Mouse (Mus musculus) midbrain, embryonic 10.5 days (tissue): ENCODE measurements around the gene Tubgcp2. TPM values are rescaled to one million over a fixed set of nuclear protein-coding genes. Genes with fewer than 3 reads are reported as not detected.

Source experiments
- DNase-seq: peaks from one replicate; pipeline ENCODE4 v3.0.0-alpha.2; 2017; ENCODE audit warnings: low spot score
- H3K27ac ChIP-seq: fragments of 300-500 bp; sonication (generic); replicated peaks from 2 replicates; pipeline ENCODE4 v1.5.1; 2016; ENCODE audit warnings: mild to moderate bottlenecking
- H3K27me3 ChIP-seq: fragments of 300-500 bp; sonication (generic); 2 replicates; pipeline ENCODE4 v1.6.1; 2016; ENCODE audit warnings: low read depth, mild to moderate bottlenecking; ENCODE audit not compliant: poor library complexity, severe bottlenecking
- H3K36me3 ChIP-seq: fragments of 300-500 bp; sonication (generic); 2 replicates; pipeline ENCODE4 v1.6.1; 2016; ENCODE audit warnings: mild to moderate bottlenecking, moderate library complexity
- H3K4me1 ChIP-seq: fragments of 300-500 bp; sonication (generic); 2 replicates; pipeline ENCODE4 v1.6.1; 2016
- H3K4me3 ChIP-seq: fragments of 300-500 bp; sonication (generic); 2 replicates; pipeline ENCODE4 v1.5.1; 2016; ENCODE audit warnings: mild to moderate bottlenecking, moderate library complexity
- H3K9me3 ChIP-seq: fragments of 300-500 bp; sonication (generic); replicated peaks from 2 replicates; pipeline ENCODE4 v1.6.1; 2016; ENCODE audit warnings: mild to moderate bottlenecking
- WGBS: fragments of 180-500 bp; shearing (Covaris S2); methylation state at CpG from one replicate; pipeline ENCODE4 v1.1.7; 2016; 5-methylcytosine and 5-hydroxymethylcytosine counted together
- polyA plus RNA-seq: library from polyadenylated mRNA; unstranded; fragments of >200 nt; fragmentation: Nextera tagmentation; extraction: Ambion mirVana; gene quantifications from 2 replicates; pipeline ENCODE4 v1.2.1, GENCODE M21; 2016

Gene Tubgcp2
- polyA plus RNA-seq, 1 experiment from 2014 or later: 74.0 TPM

DNA sequence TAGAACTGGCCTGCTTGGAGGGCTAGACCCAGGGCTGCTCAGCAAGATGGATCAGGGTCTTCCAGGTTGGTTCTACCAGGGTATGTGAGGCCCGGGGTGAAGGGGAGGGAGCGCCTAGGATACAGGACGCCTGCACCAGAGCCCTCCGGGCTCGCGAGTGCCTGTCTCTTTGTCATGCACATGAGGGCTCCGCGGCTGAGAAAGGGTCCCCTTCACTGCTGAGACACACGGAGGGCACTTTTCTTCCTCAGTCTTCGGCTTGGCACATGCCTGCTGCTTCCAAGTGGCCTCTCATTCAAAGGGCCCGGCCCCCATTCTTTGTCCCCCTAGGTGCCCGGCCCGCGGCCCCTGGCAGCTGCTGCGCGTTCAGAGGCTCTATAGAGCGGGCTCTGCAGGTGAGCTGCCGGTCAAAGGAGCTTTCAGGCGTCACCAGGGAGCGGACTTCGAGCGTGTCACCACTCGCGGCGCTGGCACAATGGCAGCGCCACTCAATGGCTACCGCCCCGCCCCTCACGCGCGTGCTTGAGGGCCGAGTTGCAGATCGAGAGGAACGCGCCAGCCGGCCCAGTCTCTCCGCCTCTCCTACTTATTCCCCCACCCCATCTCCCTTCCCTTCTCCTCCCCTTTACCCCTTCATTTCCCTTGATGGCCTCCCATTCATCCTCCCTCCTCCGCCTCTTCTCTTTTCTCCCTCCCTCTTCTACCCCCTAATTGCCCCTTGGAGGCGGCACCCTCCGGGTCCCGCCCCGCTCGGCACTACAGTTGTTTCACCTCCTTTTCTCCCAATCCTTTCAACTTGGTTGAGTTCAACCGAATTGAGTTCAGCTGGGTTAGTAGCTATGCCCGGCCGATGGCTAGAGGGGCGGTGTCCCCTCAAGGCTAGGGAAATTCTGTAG lies 24.7 kb upstream of the Tubgcp2 start:
- 0% methylated on average over 45 of the region's 47 CpGs for WGBS
- H3K4me3 ChIP-seq: peak overlapping the region; percentile 52
- no peaks in the 10 kb centered on the region for H3K9me3 ChIP-seq
- H3K27ac ChIP-seq: peak overlapping the region; percentile 81
- no peaks in the 10 kb centered on the region for H3K36me3 ChIP-seq
- peaks cover 100% of the 10 kb centered on the region for H3K27me3 ChIP-seq
- peak; percentile 77 for DNase-seq
- H3K4me1 ChIP-seq: peaks cover 77% of the 10 kb centered on the region

GRCm38 (mm10) chr7:140059601-140060000 lies 23.1 kb upstream of the Tubgcp2 start:
- H3K36me3 ChIP-seq: no peaks in the 10 kb centered on the region
- peaks cover 70% of the 10 kb centered on the region for H3K4me1 ChIP-seq
- WGBS: 4% methylated on average over 4 of the region's 4 CpGs
- no peak overlapping the region for H3K27ac ChIP-seq
- H3K9me3 ChIP-seq: no peaks in the 10 kb centered on the region
- DNase-seq: peak; percentile 76
- H3K4me3 ChIP-seq: 0 out of 2 replicates have a peak overlapping the region, but pooled peaks have one; percentile 52
- H3K27me3 ChIP-seq: peaks cover 100% of the 10 kb centered on the region

DNA sequence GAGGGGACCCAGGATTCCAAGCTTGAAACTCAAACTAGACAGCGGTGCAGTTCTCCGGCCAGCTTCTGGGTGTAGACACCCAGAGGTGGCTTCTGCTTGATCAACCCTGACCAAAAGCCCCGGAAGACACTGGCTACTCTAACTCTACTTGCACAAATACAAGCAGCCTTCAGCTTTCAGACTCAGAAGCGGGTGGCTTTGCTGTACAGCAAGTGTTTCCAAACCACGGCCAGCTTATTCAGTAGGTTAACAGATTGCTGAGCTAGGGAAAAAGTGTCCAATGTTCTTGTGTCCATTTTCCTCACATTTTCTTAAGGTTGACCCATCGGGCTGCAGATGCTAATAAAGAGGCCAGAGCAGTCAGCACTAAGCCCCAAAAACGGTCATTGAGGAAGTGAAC lies 22.1 kb upstream of the Tubgcp2 start:
- peaks cover 67% of the 10 kb centered on the region for H3K4me1 ChIP-seq
- no peak for DNase-seq
- peaks cover 100% of the 10 kb centered on the region for H3K27me3 ChIP-seq
- H3K9me3 ChIP-seq: no peaks in the 10 kb centered on the region
- WGBS: 8% methylated on average over 7 of the region's 7 CpGs
- peak overlapping the region; percentile 93 for H3K27ac ChIP-seq
- H3K36me3 ChIP-seq: no peaks in the 10 kb centered on the region
- peak overlapping the region; percentile 56 for H3K4me3 ChIP-seq

GRCm38 (mm10) chr7:140057413-140058407 lies 21.2 kb upstream of the Tubgcp2 start:
- DNase-seq: peak; percentile 91
- no peaks in the 10 kb centered on the region for H3K9me3 ChIP-seq
- WGBS: 2% methylated on average over 53 of the region's 53 CpGs
- H3K36me3 ChIP-seq: no peaks in the 10 kb centered on the region
- H3K27ac ChIP-seq: peak overlapping the region; percentile 93
- H3K4me3 ChIP-seq: peak overlapping the region; percentile 56
- H3K27me3 ChIP-seq: peaks cover 100% of the 10 kb centered on the region
- H3K4me1 ChIP-seq: peaks cover 64% of the 10 kb centered on the region

DNA sequence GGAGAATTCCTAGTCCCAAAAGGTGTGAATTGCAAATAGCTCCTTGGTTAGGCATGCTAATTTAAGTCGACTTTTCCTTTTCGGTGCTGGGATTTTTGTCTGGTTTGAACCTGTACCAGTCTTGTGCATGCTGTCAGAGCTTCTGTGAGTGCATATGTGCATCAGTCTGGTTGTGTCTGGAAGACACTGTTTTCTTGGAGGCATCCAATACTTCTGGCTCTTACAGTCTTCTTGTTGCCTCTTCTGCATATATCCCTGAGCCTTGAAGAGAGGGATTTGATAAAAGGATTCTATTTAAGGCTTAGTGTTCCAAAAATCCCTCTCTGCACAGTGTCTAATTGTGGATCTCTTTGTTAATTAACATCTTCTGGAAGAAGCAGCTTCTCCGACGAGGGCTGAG lies 17.7 kb upstream of the Tubgcp2 start:
- Histone ChIP-seq H3K4me1 (peaks cover 40% of the 10 kb centered on the region), H3K4me3 (no peak overlapping the region), H3K36me3 (no peaks in the 10 kb centered on the region), H3K27me3 (peaks cover 100% of the 10 kb centered on the region), H3K27ac (no peak overlapping the region), H3K9me3 (no peaks in the 10 kb centered on the region)
- WGBS: 80% methylated on average over 4 of the region's 4 CpGs
- DNase-seq: no peak

GRCm38 (mm10) chr7:140049115-140049689 lies 12.7 kb upstream of the Tubgcp2 start:
- under 1% methylated on average over 34 of the region's 34 CpGs for WGBS
- DNase-seq: peak; percentile 62
- Histone ChIP-seq H3K27me3 (peaks cover 100% of the 10 kb centered on the region), H3K4me1 (peaks cover 31% of the 10 kb centered on the region), H3K27ac (no peak overlapping the region), H3K4me3 (peak overlapping the region; percentile 51), H3K36me3 (no peaks in the 10 kb centered on the region), H3K9me3 (no peaks in the 10 kb centered on the region)

DNA sequence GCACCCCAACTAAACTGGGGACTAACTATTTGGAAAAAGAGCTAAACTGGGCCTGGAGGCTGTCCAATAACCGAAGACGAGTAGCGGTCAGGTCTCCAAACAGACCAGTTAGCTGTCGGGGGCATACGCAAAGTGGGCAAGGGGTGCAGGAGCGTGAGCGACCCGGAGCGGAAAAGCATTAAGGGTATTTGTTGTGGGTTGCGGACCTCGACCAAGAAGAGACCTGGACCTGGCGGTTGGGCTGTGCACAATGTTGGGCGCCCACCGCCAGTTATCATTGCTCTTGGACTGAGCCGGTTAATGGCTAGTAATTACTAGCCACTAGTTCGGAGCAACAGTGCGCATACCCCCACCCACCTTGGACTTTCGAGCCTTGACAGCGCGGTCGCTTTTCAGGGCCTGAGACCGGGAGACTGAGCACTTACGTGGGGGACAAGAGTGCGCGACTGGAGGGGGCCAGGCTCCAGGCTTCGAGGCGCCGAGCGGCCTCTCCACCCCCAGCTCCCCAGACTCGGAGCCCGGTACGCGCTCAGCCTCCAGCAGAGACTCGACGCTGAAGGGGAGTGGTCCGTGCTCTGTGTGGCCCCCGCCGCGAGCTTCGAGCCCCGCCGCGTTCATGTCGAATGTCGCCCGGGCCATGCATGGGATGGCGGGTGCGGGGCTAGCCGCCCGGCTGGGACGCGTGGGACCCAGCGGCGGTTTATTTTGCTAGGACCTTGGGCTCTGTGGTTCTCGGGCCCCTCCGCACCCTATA lies 12.1 kb upstream of the Tubgcp2 start, which contains the start of gene Msx3:
Gene Msx3, minus strand, starts transcription at position 729 of the 754 bp plus-strand sequence.
- H3K27me3 ChIP-seq: peaks cover 100% of the 10 kb centered on the region
- WGBS: under 1% methylated on average over 56 of the region's 56 CpGs
- no peak for DNase-seq

DNA sequence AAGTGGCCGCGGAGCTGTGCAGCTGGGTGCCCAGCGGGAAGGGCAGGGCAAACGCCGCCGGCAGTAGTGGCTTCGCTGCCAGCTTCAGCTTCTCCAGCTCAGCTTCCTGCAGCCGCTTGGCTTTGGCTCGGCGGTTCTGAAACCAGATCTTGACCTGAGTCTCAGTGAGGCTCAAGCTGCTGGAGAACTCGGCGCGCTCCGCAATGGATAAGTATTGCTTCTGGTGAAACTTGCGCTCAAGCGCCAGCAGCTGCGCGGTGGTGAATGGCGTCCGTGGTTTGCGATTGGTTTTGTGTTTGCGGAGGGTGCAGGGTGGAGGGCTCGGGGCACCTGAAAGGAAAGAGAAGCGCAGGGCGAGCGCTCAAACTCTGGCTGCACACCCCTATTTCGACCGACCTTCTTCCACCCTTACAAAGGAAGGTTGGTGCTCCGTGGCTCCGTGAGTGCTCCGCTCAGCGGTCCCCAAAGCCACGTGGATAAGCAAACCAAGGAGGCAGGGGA lies 11.4 kb upstream of the Tubgcp2 start:
- peak; percentile 61 for DNase-seq
- Histone ChIP-seq H3K9me3 (no peaks in the 10 kb centered on the region), H3K27ac (peak overlapping the region; percentile 38; the same call in 1 of the 2 replicates), H3K36me3 (no peaks in the 10 kb centered on the region), H3K27me3 (peaks cover 100% of the 10 kb centered on the region), H3K4me1 (peaks cover 31% of the 10 kb centered on the region), H3K4me3 (peak overlapping the region; percentile 51)
- 0% methylated on average over 33 of the region's 33 CpGs for WGBS

More for the DNA sequence above, 12.1 kb upstream of the Tubgcp2 start, which contains the start of gene Msx3:
- Histone ChIP-seq H3K9me3 (no peaks in the 10 kb centered on the region), H3K4me3 (peak within 1 kb of the TSS; percentile 51), H3K4me1 (peaks cover 31% of the 10 kb centered on the region), H3K27ac (0 out of 2 replicates have a peak within 1 kb of the TSS, but pooled peaks have one; percentile 38), H3K36me3 (no peaks in the 10 kb centered on the region)

- H3K4me1 ChIP-seq: peaks cover 27% of the 10 kb centered on the region
- no peaks in the 10 kb centered on the region for H3K9me3 ChIP-seq
- DNase-seq: no peak
- 70% methylated on average over 4 of the region's 4 CpGs for WGBS
- H3K36me3 ChIP-seq: peaks cover 6% of the 10 kb centered on the region
- H3K4me3 ChIP-seq: no peak overlapping the region
- no peak overlapping the region for H3K27ac ChIP-seq
- peaks cover 88% of the 10 kb centered on the region for H3K27me3 ChIP-seq
Observed at GRCm38 (mm10) chr7:140045546-140045945, 9.1 kb upstream of the Tubgcp2 start.

DNA sequence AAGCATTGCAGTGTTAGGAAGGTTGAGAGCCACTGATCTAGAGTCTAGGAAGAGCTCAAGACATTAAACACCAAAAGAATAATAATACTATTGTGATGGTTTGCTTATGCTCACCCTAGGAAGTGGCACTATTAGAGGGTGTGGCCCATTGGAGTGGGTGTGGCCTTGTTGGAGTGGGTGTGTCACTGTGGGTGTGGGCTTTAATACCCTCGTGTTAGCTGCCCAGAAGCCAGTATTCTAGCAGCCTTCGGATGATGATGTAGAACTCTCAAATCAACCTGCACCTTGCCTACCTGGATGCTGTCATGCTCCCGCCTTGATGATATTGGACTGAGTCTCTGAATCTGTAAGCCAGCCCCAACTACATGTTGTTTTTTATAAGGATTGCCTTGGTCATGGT lies 6.3 kb upstream of the Tubgcp2 start:
- Histone ChIP-seq H3K27ac (no peak overlapping the region), H3K9me3 (no peaks in the 10 kb centered on the region), H3K27me3 (peaks cover 71% of the 10 kb centered on the region), H3K4me3 (no peak overlapping the region), H3K4me1 (peaks cover 4% of the 10 kb centered on the region), H3K36me3 (peaks cover 29% of the 10 kb centered on the region)
- 72% methylated on average over 3 of the region's 3 CpGs for WGBS
- DNase-seq: no peak

GRCm38 (mm10) chr7:140037171-140037555 lies 694 bp upstream of the Tubgcp2 start:
- WGBS: 69% methylated on average over 3 of the region's 3 CpGs
- H3K27me3 ChIP-seq: peaks cover 24% of the 10 kb centered on the region; the same call in 1 of the 2 replicates
- no peaks in the 10 kb centered on the region for H3K9me3 ChIP-seq
- peaks cover 47% of the 10 kb centered on the region for H3K36me3 ChIP-seq
- H3K27ac ChIP-seq: no peak overlapping the region
- peak; percentile 11 for DNase-seq
- H3K4me3 ChIP-seq: peak overlapping the region; percentile 74
- H3K4me1 ChIP-seq: peaks cover 29% of the 10 kb centered on the region
